Comparison of ENCODE assay signal across 30 mouse cellular contexts in the genomic region with DNA sequence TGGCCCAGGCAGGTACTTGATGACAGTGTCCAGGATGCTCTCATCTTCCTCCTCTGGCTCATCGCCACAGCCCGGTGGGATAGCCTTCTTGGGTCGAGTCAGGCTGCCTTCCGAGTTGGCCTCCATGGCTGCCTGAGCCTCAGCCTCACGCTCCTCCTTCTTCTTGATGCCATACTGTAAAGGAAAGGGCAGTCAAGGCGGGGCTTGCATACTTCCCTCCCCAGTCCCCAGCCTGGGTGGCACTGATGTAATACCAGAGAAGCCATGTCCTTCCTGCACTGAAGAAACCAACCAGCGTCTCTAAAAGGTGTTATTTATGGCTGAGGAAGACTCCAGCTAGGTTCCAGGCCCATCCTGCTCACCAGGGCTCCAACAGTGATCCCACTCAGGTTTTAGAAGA. TPM values are rescaled to one million over a fixed set of nuclear protein-coding genes. Genes with fewer than 3 reads are reported as not detected.
DNase-seq lines count a peak whose midpoint lies in the region; ATAC-seq and TF ChIP-seq lines count a peak whose summit lies in the region.
"Had no signal": no experiment of that assay in that cellular context is flagged by ENCODE, and none has a peak within 500 bp of the region (broad histone marks: within the 10 kb centered on the region; RNA-seq: fewer than 3 reads in every experiment).

No protein-coding gene starts in this region.

- WGBS in cerebellum, adult 2 months: 69% methylated on average over 7 of the region's 7 CpGs
- WGBS in stomach, embryonic 14.5 days: 84% methylated on average over 7 of the region's 7 CpGs
- 70% methylated on average over 7 of the region's 7 CpGs for WGBS in stomach, postnatal 0 days

- H3K4me1 ChIP-seq in cerebellum, adult 2 months (ENCODE audit: control insufficient read depth, insufficient read depth, low read length): peaks cover 42% of the 10 kb centered on the region
- no peaks in the 10 kb centered on the region for H3K4me1 ChIP-seq in stomach, embryonic 14.5 days (ENCODE audit: control insufficient read depth, insufficient read depth, low read length)
- H3K4me1 ChIP-seq in stomach, postnatal 0 days (replicated peaks; ENCODE audit: control insufficient read depth, insufficient read depth): no peaks in the 10 kb centered on the region
- peaks cover 8% of the 10 kb centered on the region; the same call in 1 of the 2 replicates for H3K4me1 ChIP-seq in megakaryocyte, embryonic 14.5 days
- H3K4me1 ChIP-seq: forebrain, embryonic 13.5 days; hindbrain, embryonic 12.5 days; neural tube, embryonic 12.5 days; stomach, embryonic 15.5 days had no signal

- no peak overlapping the region for H3K4me2 ChIP-seq in stomach, embryonic 14.5 days (replicated peaks; ENCODE audit: low read depth, low read length)
- H3K4me2 ChIP-seq in stomach, postnatal 0 days (replicated peaks; ENCODE audit: low read depth): no peak overlapping the region
- H3K4me2 ChIP-seq: forebrain, embryonic 13.5 days; heart, embryonic 11.5 days; hindbrain, embryonic 12.5 days; limb, embryonic 13.5 days; liver, embryonic 11.5 days; midbrain, embryonic 12.5 days; neural tube, embryonic 12.5 days; stomach, embryonic 15.5 days had no signal

- TF ChIP-seq EP300 in stomach, postnatal 0 days (optimal IDR thresholded peaks at IDR 0.05): no peak

- H3K4me3 ChIP-seq in cerebellum, adult 2 months (replicated peaks; ENCODE audit: insufficient read depth, low read depth, low read length): no peak overlapping the region
- H3K4me3 ChIP-seq in stomach, embryonic 14.5 days (ENCODE audit: low read depth, low read length): no peak overlapping the region
- H3K4me3 ChIP-seq in stomach, postnatal 0 days (ENCODE audit: low read depth, low read length): no peak overlapping the region
- peak overlapping the region; percentile 28 for H3K4me3 ChIP-seq in megakaryocyte, embryonic 14.5 days (replicated peaks)
- H3K4me3 ChIP-seq: forebrain, embryonic 13.5 days; hindbrain, embryonic 12.5 days; limb, embryonic 13.5 days; midbrain, embryonic 12.5 days; myocyte; neural tube, embryonic 12.5 days; stomach, embryonic 15.5 days had no signal

- no peak for TF ChIP-seq CTCF in cerebellum, adult 2 months (IDR thresholded peaks at IDR 0.05; ENCODE audit: borderline replicate concordance, insufficient read depth, low read depth, low read length)
- no peak for TF ChIP-seq CTCF in stomach, postnatal 0 days (IDR thresholded peaks at IDR 0.05; ENCODE audit: low read depth)

- peak; percentile 26 to 37 for DNase-seq in cerebellum, postnatal 14 days
- DNase-seq in cerebellum, adult 2 months: no peak
- DNase-seq in stomach, postnatal 0 days (ENCODE audit: low spot score): no peak
- no peak for DNase-seq in adrenal gland, postnatal 10 days
- DNase-seq in right cerebral cortex, postnatal 14 days: no peak
- DNase-seq: adrenal gland, adult 2 months; gastrocnemius, postnatal 25 days; heart, adult 18-20 months; heart, postnatal 36 days; kidney, postnatal 14 days; layer of hippocampus, adult 9-11 months; lung, adult 18-20 months; lung, postnatal 14 days; right cerebral cortex, adult 18-20 months; thymus, adult 18-20 months; thymus, postnatal 25 days had no signal

- H3K27me3 ChIP-seq in cerebellum, adult 2 months (ENCODE audit: control insufficient read depth, insufficient read depth, low read length): no peaks in the 10 kb centered on the region
- no peaks in the 10 kb centered on the region for H3K27me3 ChIP-seq in stomach, embryonic 14.5 days (ENCODE audit: control insufficient read depth, insufficient read depth, low read length)
- no peaks in the 10 kb centered on the region for H3K27me3 ChIP-seq in stomach, postnatal 0 days (ENCODE audit: control insufficient read depth, insufficient read depth, low read length)
- peaks cover 62% of the 10 kb centered on the region for H3K27me3 ChIP-seq in megakaryocyte, embryonic 14.5 days (replicated peaks)
- H3K27me3 ChIP-seq: forebrain, embryonic 13.5 days; hindbrain, embryonic 12.5 days; limb, embryonic 13.5 days; midbrain, embryonic 12.5 days; neural tube, embryonic 12.5 days; stomach, embryonic 15.5 days had no signal

- TF ChIP-seq POLR2A in cerebellum, adult 2 months (IDR thresholded peaks at IDR 0.05; ENCODE audit: borderline replicate concordance, insufficient read depth, low read length): no peak

- peak; percentile 6; the same call in 1 of the 2 replicates for ATAC-seq in stomach, embryonic 14.5 days (ENCODE audit: insufficient number of reproducible peaks, insufficient read depth, low FRiP score, low read depth)
- ATAC-seq in stomach, postnatal 0 days (ENCODE audit: low FRiP score, low TSS enrichment): no peak
- ATAC-seq: activated CD4-positive, CD25-positive, alpha-beta regulatory T cell, adult 4 months; CD4-positive, CD25-positive, alpha-beta regulatory T cell, adult 4 months; forebrain, embryonic 13.5 days; hindbrain, postnatal 0 days had no signal

- no peaks in the 10 kb centered on the region for H3K9me3 ChIP-seq in stomach, embryonic 14.5 days (ENCODE audit: control insufficient read depth, low read depth, low read length)
- H3K9me3 ChIP-seq in stomach, postnatal 0 days (ENCODE audit: control insufficient read depth, low read length): no peaks in the 10 kb centered on the region
- H3K9me3 ChIP-seq in megakaryocyte, embryonic 14.5 days: no peaks in the 10 kb centered on the region
- H3K9me3 ChIP-seq: forebrain, embryonic 13.5 days; hindbrain, embryonic 12.5 days; limb, embryonic 13.5 days; midbrain, embryonic 12.5 days; neural tube, embryonic 12.5 days; stomach, embryonic 15.5 days had no signal

- H3K9ac ChIP-seq in stomach, embryonic 14.5 days (replicated peaks; ENCODE audit: low read depth, low read length): no peak overlapping the region
- H3K9ac ChIP-seq in stomach, postnatal 0 days (ENCODE audit: low read length): no peak overlapping the region
- H3K9ac ChIP-seq: forebrain, embryonic 13.5 days; hindbrain, embryonic 12.5 days; limb, embryonic 13.5 days; midbrain, embryonic 12.5 days; neural tube, embryonic 12.5 days; stomach, embryonic 15.5 days had no signal

- H3K36me3 ChIP-seq in stomach, embryonic 14.5 days (ENCODE audit: control insufficient read depth, insufficient read depth, low read length): no peaks in the 10 kb centered on the region
- no peaks in the 10 kb centered on the region for H3K36me3 ChIP-seq in stomach, postnatal 0 days (ENCODE audit: control insufficient read depth, insufficient read depth, low read length)
- H3K36me3 ChIP-seq in megakaryocyte, embryonic 14.5 days (replicated peaks; ENCODE audit: low read length): no peaks in the 10 kb centered on the region
- H3K36me3 ChIP-seq: hindbrain, embryonic 12.5 days; limb, embryonic 13.5 days; midbrain, embryonic 12.5 days; stomach, embryonic 15.5 days had no signal

- no peak overlapping the region for H3K27ac ChIP-seq in cerebellum, adult 2 months (ENCODE audit: insufficient read depth, low read length)
- no peak overlapping the region for H3K27ac ChIP-seq in stomach, embryonic 14.5 days (ENCODE audit: low read length)
- H3K27ac ChIP-seq in stomach, postnatal 0 days (replicated peaks): no peak overlapping the region
- H3K27ac ChIP-seq: forebrain, embryonic 13.5 days; hindbrain, embryonic 12.5 days; hindbrain, postnatal 0 days; limb, embryonic 13.5 days; midbrain, embryonic 12.5 days; neural tube, embryonic 12.5 days; stomach, embryonic 15.5 days had no signal

RNA-seq across cellular contexts. Expression of a gene that starts 29.7 kb away (rescaled TPM):
- polyA plus RNA-seq in cerebellum, adult 2 months (2012; rRNA removed): 459 and 564 TPM in 2 replicates
- 4.2 and 4.7 TPM in 2 replicates for polyA plus RNA-seq in stomach, embryonic 14.5 days (2014; fragmentation: Nextera tagmentation; extraction: Ambion mirVana)
- polyA plus RNA-seq in stomach, postnatal 0 days (2015; fragmentation: Nextera tagmentation; extraction: Ambion mirVana): 1.8 and 2.2 TPM in 2 replicates
- 0.19 and 2.0 TPM in 2 replicates for polyA plus RNA-seq in megakaryocyte, embryonic 14.5 days (2012; ENCODE audit: insufficient read depth, low replicate concordance)
- total RNA-seq in adrenal gland, postnatal 10 days (2021): 10 to 100 TPM in 1 of 2 experiments, 1 to 10 TPM in 1; 7.1 to 13.8 TPM
- total RNA-seq: gastrocnemius, postnatal 25 days had no signal
- polyA plus RNA-seq: activated CD4-positive, CD25-positive, alpha-beta regulatory T cell, adult 4 months; CD4-positive, CD25-positive, alpha-beta regulatory T cell, adult 4 months; liver, embryonic 11.5 days; myocyte had no signal

RNA-seq across cellular contexts. Expression of a gene that starts 59.1 kb away (rescaled TPM):
- 14.7 and 14.9 TPM in 2 replicates for polyA plus RNA-seq in cerebellum, adult 2 months (2012; rRNA removed)
- 27.2 and 34.0 TPM in 2 replicates for polyA plus RNA-seq in stomach, embryonic 14.5 days (2014; fragmentation: Nextera tagmentation; extraction: Ambion mirVana)
- 10.0 and 11.3 TPM in 2 replicates for polyA plus RNA-seq in stomach, postnatal 0 days (2015; fragmentation: Nextera tagmentation; extraction: Ambion mirVana)
- 3.8 and 9.2 TPM in 2 replicates for polyA plus RNA-seq in megakaryocyte, embryonic 14.5 days (2012; ENCODE audit: insufficient read depth, low replicate concordance)
- total RNA-seq in adrenal gland, postnatal 10 days (2021): 10 to 100 TPM; 42.6 to 49.1 TPM

Comparison
In these comparisons a context has a peak if more than half of its experiments do, and no peak if none do; other contexts are left out.
1. DNase-seq: peak in cerebellum, postnatal 14 days (2 of 2); none in cerebellum, adult 2 months (0 of 2), stomach, postnatal 0 days (single experiment), adrenal gland, postnatal 10 days (single experiment) and right cerebral cortex, postnatal 14 days (single experiment).
2. RNA of a gene that starts 29.7 kb away (polyA plus RNA-seq): 459 to 564 TPM in cerebellum, adult 2 months; 4.2 to 4.7 TPM in stomach, embryonic 14.5 days, 1.8 to 2.2 TPM in stomach, postnatal 0 days and 0.19 to 2.0 TPM in megakaryocyte, embryonic 14.5 days; every median in the first group is over 10 times any median in the second.